Mouse (Mus musculus): ENCODE results near the gene Hist1h4k.
A peak's percentile ranks its signal among the peaks of the same experiment; 100 is the strongest.
"Not testable (repeated sequence)": the region's sequence is repeated elsewhere in the genome, so short reads cannot be mapped to it uniquely, and the experiment has no call there.

Hist1h4k gene

GRCm38 (mm10) chr13:21718381-21719080 lies 31.8 kb downstream of the Hist1h4k start:
- no peak for DNase-seq (ENCODE audit: low spot score)

GRCm38 (mm10) chr13:21717397-21718357 lies 32.6 kb downstream of the Hist1h4k start, which contains the start of gene Hist1h3h:
Hist1h3h (plus strand) TSS chr13:21717659.
- DNase-seq (ENCODE audit: low spot score) = peak; percentile 77

- DNase-seq (ENCODE audit: low spot score) = not testable (repeated sequence)
Observed at GRCm38 (mm10) chr13:21716540-21717391, 33.5 kb downstream of the Hist1h4k start.

GRCm38 (mm10) chr13:21715864-21716539 lies 34.3 kb downstream of the Hist1h4k start, which contains the start of the genes Hist1h2bl and Hist1h2ai:
Hist1h2bl (minus strand) TSS chr13:21716143.
Hist1h2ai (plus strand) TSS chr13:21716422.
- peak; percentile 69 for DNase-seq (ENCODE audit: low spot score)

- DNase-seq (ENCODE audit: low spot score) = no peak
Observed at GRCm38 (mm10) chr13:21715131-21715863, 35.0 kb downstream of the Hist1h4k start.

GRCm38 (mm10) chr13:21714725-21715124 lies 35.6 kb downstream of the Hist1h4k start:
- DNase-seq (ENCODE audit: low spot score) = peak; percentile 30

GRCm38 (mm10) chr13:21711698-21712097 lies 38.6 kb downstream of the Hist1h4k start:
- DNase-seq (ENCODE audit: low spot score) = no peak

GRCm38 (mm10) chr13:21710821-21711525 lies 39.3 kb downstream of the Hist1h4k start:
- peak; percentile 67 for DNase-seq (ENCODE audit: low spot score)

- DNase-seq (ENCODE audit: low spot score) = peak; percentile 82
Observed at GRCm38 (mm10) chr13:21710031-21710711, 40.1 kb downstream of the Hist1h4k start.

GRCm38 (mm10) chr13:21706669-21707068 lies 43.6 kb downstream of the Hist1h4k start:
- DNase-seq (ENCODE audit: low spot score) = no peak

Data from ovary, postnatal 36 days (tissue).